Mouse (Mus musculus): ENCODE measurements around the gene Apol11a. TPM values are rescaled to one million over a fixed set of nuclear protein-coding genes. Genes with fewer than 3 reads are reported as not detected.

Apol11a gene
- polyA plus RNA-seq, 1 experiment from 2014 or later, result not detected

GRCm38 (mm10) chr15:77561792-77562191 is 53.7 kb downstream of the Apol11a start, which contains the start of gene 1700025B11Rik:
Gene 1700025B11Rik (minus strand): TSS chr15:77561892.
- no peak for ATAC-seq (ENCODE audit: low FRiP score, low TSS enrichment)
- H3K9me3 ChIP-seq (ENCODE audit: low read length), result no peaks in the 10 kb centered on the region
- no peaks in the 10 kb centered on the region for H3K4me1 ChIP-seq (ENCODE audit: insufficient read depth, low read length)
- no peaks in the 10 kb centered on the region for H3K36me3 ChIP-seq (ENCODE audit: insufficient read depth, low read length)
- H3K27me3 ChIP-seq (ENCODE audit: insufficient read depth, low read length), result no peaks in the 10 kb centered on the region
- H3K27ac ChIP-seq (ENCODE audit: low read length), result no peak within 1 kb of the TSS
- H3K9ac ChIP-seq (replicated peaks; ENCODE audit: low read length), result no peak within 1 kb of the TSS
- H3K4me2 ChIP-seq (replicated peaks; ENCODE audit: low read depth, low read length), result no peak within 1 kb of the TSS
- no peak within 1 kb of the TSS for H3K4me3 ChIP-seq (ENCODE audit: low read length)

GRCm38 (mm10) chr15:77563219-77563618 is 55.1 kb downstream of the Apol11a start:
- no peak overlapping the region for H3K4me3 ChIP-seq (ENCODE audit: low read length)
- no peaks in the 10 kb centered on the region for H3K9me3 ChIP-seq (ENCODE audit: low read length)
- no peaks in the 10 kb centered on the region for H3K4me1 ChIP-seq (ENCODE audit: insufficient read depth, low read length)
- no peak overlapping the region for H3K4me2 ChIP-seq (replicated peaks; ENCODE audit: low read depth, low read length)
- H3K36me3 ChIP-seq (ENCODE audit: insufficient read depth, low read length), result no peaks in the 10 kb centered on the region
- no peak overlapping the region for H3K9ac ChIP-seq (replicated peaks; ENCODE audit: low read length)
- no peak for ATAC-seq (ENCODE audit: low FRiP score, low TSS enrichment)
- no peaks in the 10 kb centered on the region for H3K27me3 ChIP-seq (ENCODE audit: insufficient read depth, low read length)
- no peak overlapping the region for H3K27ac ChIP-seq (ENCODE audit: low read length)

Other genes with a start within 250 kb of the Apol11a start
- gene Rbfox2, start 201.3 kb upstream of the Apol11a start, polyA plus RNA-seq (2015; fragmentation: Nextera tagmentation; extraction: Ambion mirVana), result 49.1 and 50.2 TPM in 2 replicates
- gene Apol7a, start 109.2 kb upstream of the Apol11a start, polyA plus RNA-seq (2015; fragmentation: Nextera tagmentation; extraction: Ambion mirVana), result 0.19 TPM in 1 of 2 replicates, not detected in the other
- gene Apol9a, start 97.1 kb upstream of the Apol11a start, polyA plus RNA-seq (2015; fragmentation: Nextera tagmentation; extraction: Ambion mirVana), result not detected in 2 replicates
- 0.12 TPM in 1 of 2 replicates, not detected in the other for gene Apol7b, start 60.8 kb upstream of the Apol11a start, polyA plus RNA-seq (2015; fragmentation: Nextera tagmentation; extraction: Ambion mirVana)
- gene Apol10a, start 31.2 kb upstream of the Apol11a start, polyA plus RNA-seq (2015; fragmentation: Nextera tagmentation; extraction: Ambion mirVana), result not detected in 2 replicates
- gene Apol7c, start 25.0 kb downstream of the Apol11a start, polyA plus RNA-seq (2015; fragmentation: Nextera tagmentation; extraction: Ambion mirVana), result not detected in 2 replicates
- not detected in 2 replicates for gene 1700025B11Rik, start 53.6 kb downstream of the Apol11a start, polyA plus RNA-seq (2015; fragmentation: Nextera tagmentation; extraction: Ambion mirVana)
- gene Apol10b, start 87.9 kb downstream of the Apol11a start, polyA plus RNA-seq (2015; fragmentation: Nextera tagmentation; extraction: Ambion mirVana), result 0.19 and 0.22 TPM in 2 replicates
- not detected in 2 replicates for gene Gm36245, start 91.0 kb downstream of the Apol11a start, polyA plus RNA-seq (2015; fragmentation: Nextera tagmentation; extraction: Ambion mirVana)
- 0.07 TPM in 1 of 2 replicates, not detected in the other for gene Apol11b, start 135.0 kb downstream of the Apol11a start, polyA plus RNA-seq (2015; fragmentation: Nextera tagmentation; extraction: Ambion mirVana)
- gene Apol7e, start 190.6 kb downstream of the Apol11a start, polyA plus RNA-seq (2015; fragmentation: Nextera tagmentation; extraction: Ambion mirVana), result not detected in 2 replicates
- 0.20 TPM in 1 of 2 replicates, not detected in the other for gene Apol9b, start 220.8 kb downstream of the Apol11a start, polyA plus RNA-seq (2015; fragmentation: Nextera tagmentation; extraction: Ambion mirVana)
- gene Apol8, start 248.7 kb downstream of the Apol11a start, polyA plus RNA-seq (2015; fragmentation: Nextera tagmentation; extraction: Ambion mirVana), result 0.19 and 0.21 TPM in 2 replicates

Measured in kidney, embryonic 16.5 days (tissue).